Mouse (Mus musculus) ES-E14 (cell line): Measurements from ENCODE around the gene Dzip1l. TPM values are rescaled to one million over a fixed set of nuclear protein-coding genes. Genes with fewer than 3 reads are reported as not detected.

ENCODE experiments used
- DNase-seq: peaks from one replicate; pipeline ENCODE4 v3.0.0-alpha.2; 2013; ENCODE audit warnings: low read depth, low spot score
- H3K27ac ChIP-seq: 2 replicates; pipeline ENCODE4 v1.5.1; 2012; ENCODE audit warnings: low read depth, mild to moderate bottlenecking, low read length, moderate library complexity, mixed read lengths; ENCODE audit not compliant: poor library complexity, insufficient read depth, severe bottlenecking
- H3K36me3 ChIP-seq: 2 replicates; pipeline ENCODE4 v1.6.1; 2012; ENCODE audit warnings: mild to moderate bottlenecking, low read length, moderate library complexity, mixed read lengths; ENCODE audit not compliant: control insufficient read depth, poor library complexity, insufficient read depth, severe bottlenecking
- H3K4me1 ChIP-seq, 2 experiments: fragments of 150-350 bp in 1 of 2; sonication (generic) in 1 of 2; 2 replicates each; pipeline ENCODE4 v1.6.1; 2012; ENCODE audit warnings: low read length in 2 of 2, mild to moderate bottlenecking in 1 of 2, mixed read lengths in 1 of 2; ENCODE audit not compliant: control insufficient read depth in 2 of 2, insufficient read depth in 2 of 2, poor library complexity in 1 of 2
- H3K4me3 ChIP-seq, 2 experiments: fragments of 150-350 bp in 1 of 2; sonication (generic) in 1 of 2; 2 replicates each; pipeline ENCODE4 v1.5.1; 2012; ENCODE audit warnings: low read length in 2 of 2, low read depth in 1 of 2, mild to moderate bottlenecking in 1 of 2, mixed read lengths in 1 of 2; ENCODE audit not compliant: insufficient read depth in 1 of 2, poor library complexity in 1 of 2, severe bottlenecking in 1 of 2
- H3K9ac ChIP-seq: 2 replicates; pipeline ENCODE4 v1.6.1; 2012; ENCODE audit warnings: low read depth, mild to moderate bottlenecking, low read length, mixed read lengths; ENCODE audit not compliant: poor library complexity, insufficient read depth, severe bottlenecking
- H3K9me3 ChIP-seq: fragments of 150-350 bp; sonication (generic); 2 replicates; pipeline ENCODE4 v1.6.1; 2012; ENCODE audit warnings: low read depth, mild to moderate bottlenecking, low read length; ENCODE audit not compliant: control insufficient read depth, insufficient read depth
- CHD2 ChIP-seq: IDR thresholded peaks from 2 replicates; pipeline ENCODE4 v1.6.1; 2014; ENCODE audit warnings: mild to moderate bottlenecking, low read depth, low read length, inconsistent platforms
- HCFC1 ChIP-seq: IDR thresholded peaks from 2 replicates; pipeline ENCODE4 v1.6.1; 2012; ENCODE audit warnings: low read length, inconsistent platforms, borderline replicate concordance; ENCODE audit not compliant: insufficient read depth
- MAFK ChIP-seq: IDR thresholded peaks from 2 replicates; pipeline ENCODE4 v1.6.1; 2014; ENCODE audit warnings: mild to moderate bottlenecking, low read depth, low read length, inconsistent platforms; ENCODE audit not compliant: insufficient read depth
- ZC3H11A ChIP-seq: IDR thresholded peaks from 2 replicates; pipeline ENCODE4 v1.6.1; 2012; ENCODE audit warnings: low read depth, mild to moderate bottlenecking, inconsistent platforms, low read length, borderline replicate concordance
- ZNF384 ChIP-seq: IDR thresholded peaks from 2 replicates; pipeline ENCODE4 v1.6.1; 2012; ENCODE audit warnings: low read depth, low read length, inconsistent platforms
- in situ Hi-C, 2 experiments: fragments of 600-800 bp; cut with MboI; formaldehyde crosslinking; loops; one replicate each; pipeline ENCODE4 v1.15.1; 2025; ENCODE audit warnings: low sequenced_read_pairs in 2 of 2, inconsistent platforms in 1 of 2; ENCODE audit not compliant: unreplicated experiment in 2 of 2
- total RNA-seq: library from RNA; depleted of rRNA; stranded (reverse); fragments of 300-350 nt; gene quantifications from 2 replicates; pipeline ENCODE4 v1.2.3, GENCODE M21; 2012

Dzip1l gene
- total RNA-seq, 1 experiment: 17.2 TPM

DNA sequence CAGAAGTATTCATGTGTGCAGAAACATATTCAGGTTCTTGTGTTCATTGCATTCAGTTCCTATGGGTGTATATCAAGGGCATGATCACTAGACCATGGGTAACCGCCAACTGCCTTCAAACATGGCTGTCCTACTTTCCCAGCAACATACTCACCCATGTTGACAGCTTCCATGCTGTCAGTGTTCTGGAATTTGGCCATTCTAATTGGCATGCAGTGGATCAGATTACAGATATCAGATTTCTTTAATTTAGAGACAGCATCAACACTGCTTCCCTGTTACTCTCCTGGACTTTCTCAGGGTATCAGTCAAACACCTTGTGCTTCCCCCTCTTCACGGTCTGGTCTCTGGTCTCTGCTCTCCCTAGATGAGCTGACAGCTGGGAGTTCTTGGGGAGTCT lies 25.7 kb upstream of the Dzip1l start:
- no peaks in the 10 kb centered on the region for H3K4me1 ChIP-seq
- DNase-seq: no peak
- in situ Hi-C loops: no loop called here
- H3K27ac ChIP-seq: no peak overlapping the region
- no peak for TF ChIP-seq MAFK
- TF ChIP-seq ZC3H11A: no peak
- no peak for TF ChIP-seq CHD2
- TF ChIP-seq HCFC1: no peak
- TF ChIP-seq ZNF384: no peak
- H3K9ac ChIP-seq: no peak overlapping the region
- no peaks in the 10 kb centered on the region for H3K9me3 ChIP-seq
- no peak overlapping the region for H3K4me3 ChIP-seq
- H3K36me3 ChIP-seq: no peaks in the 10 kb centered on the region

GRCm38 (mm10) chr9:99612202-99612601 lies 17.1 kb upstream of the Dzip1l start, which contains the start of gene A4gnt:
A4gnt (plus strand) TSS chr9:99612502.
- TF ChIP-seq ZC3H11A: no peak
- TF ChIP-seq CHD2: no peak
- TF ChIP-seq ZNF384: no peak
- no peak for TF ChIP-seq HCFC1
- TF ChIP-seq MAFK: no peak
- Histone ChIP-seq H3K9ac (no peak within 1 kb of the TSS), H3K36me3 (no peaks in the 10 kb centered on the region), H3K9me3 (no peaks in the 10 kb centered on the region), H3K4me1 (no peaks in the 10 kb centered on the region), H3K27ac (no peak within 1 kb of the TSS), H3K4me3 (no peak within 1 kb of the TSS)
- DNase-seq: no peak
- in situ Hi-C loops: no loop called here

GRCm38 (mm10) chr9:99619688-99620087 lies 9.6 kb upstream of the Dzip1l start:
- H3K27ac ChIP-seq: no peak overlapping the region
- no peak for TF ChIP-seq MAFK
- TF ChIP-seq ZNF384: no peak
- TF ChIP-seq ZC3H11A: no peak
- no peak for TF ChIP-seq CHD2
- no peak for TF ChIP-seq HCFC1
- no peak overlapping the region for H3K4me3 ChIP-seq
- DNase-seq: no peak
- no peaks in the 10 kb centered on the region for H3K9me3 ChIP-seq
- in situ Hi-C loops: no loop called here
- no peaks in the 10 kb centered on the region for H3K4me1 ChIP-seq
- no peak overlapping the region for H3K9ac ChIP-seq
- H3K36me3 ChIP-seq: no peaks in the 10 kb centered on the region

- H3K4me3 ChIP-seq: no peak overlapping the region
- in situ Hi-C loops: no loop called here
- TF ChIP-seq MAFK (no peak), ZNF384 (no peak), HCFC1 (no peak), CHD2 (no peak), ZC3H11A (no peak)
- no peaks in the 10 kb centered on the region for H3K9me3 ChIP-seq
- no peaks in the 10 kb centered on the region for H3K4me1 ChIP-seq
- no peak for DNase-seq
- no peaks in the 10 kb centered on the region for H3K36me3 ChIP-seq
- H3K9ac ChIP-seq: no peak overlapping the region
- H3K27ac ChIP-seq: no peak overlapping the region
Measured at GRCm38 (mm10) chr9:99620196-99620595, 9.1 kb upstream of the Dzip1l start.

GRCm38 (mm10) chr9:99622034-99622433 lies 7.3 kb upstream of the Dzip1l start:
- Histone ChIP-seq H3K36me3 (no peaks in the 10 kb centered on the region), H3K4me1 (no peaks in the 10 kb centered on the region), H3K27ac (no peak overlapping the region), H3K9me3 (no peaks in the 10 kb centered on the region), H3K9ac (no peak overlapping the region), H3K4me3 (no peak overlapping the region)
- DNase-seq: no peak
- in situ Hi-C loops: no loop called here
- no peak for TF ChIP-seq HCFC1
- no peak for TF ChIP-seq MAFK
- no peak for TF ChIP-seq ZC3H11A
- no peak for TF ChIP-seq ZNF384
- TF ChIP-seq CHD2: no peak
